Mouse (Mus musculus) small intestine, adult 2 months (tissue): ENCODE measurements at regions not wholly inside any gene's neighbourhood (a gene's known extent, or its start where the extent isn't known, plus 50 kb on each side); places are given as distances from the start of the nearest gene placed in this dataset.

ENCODE experiments used
- CTCF ChIP-seq: fragments of 200-500 bp; IDR thresholded peaks from 2 replicates; pipeline ENCODE4 v1.5.1; 2012; ENCODE audit warnings: low read depth, mild to moderate bottlenecking, control low read depth, inconsistent platforms, low read length, moderate library complexity, mixed read lengths; ENCODE audit not compliant: insufficient replicate concordance, insufficient read length; ENCODE audit errors: extremely low read depth
- POLR2A ChIP-seq: fragments of 200-500 bp; IDR thresholded peaks from 2 replicates; pipeline ENCODE4 v1.6.1; 2012; ENCODE audit warnings: low read depth, mild to moderate bottlenecking, control low read depth, inconsistent platforms, low read length, moderate library complexity

- TF ChIP-seq POLR2A = no peak
- no peak for TF ChIP-seq CTCF
Observed at GRCm38 (mm10) chr17:9931526-9931925, 262.0 kb upstream of the Pabpc6 start.
